Mouse (Mus musculus) liver, embryonic 14 days (tissue): ENCODE data around the gene Rgr. TPM values are rescaled to one million over a fixed set of nuclear protein-coding genes. Genes with fewer than 3 reads are reported as not detected.

Source experiments
- polyA plus RNA-seq: library from polyadenylated mRNA; depleted of rRNA; stranded (reverse); fragments of >200 nt; gene quantifications from 2 replicates; pipeline ENCODE4 v1.2.3, GENCODE M21; 2012; rRNA removed

Gene Rgr
- 0.06 TPM in 1 of 2 replicates, not detected in the other for polyA plus RNA-seq

GRCm38 (mm10) chr14:37048914-37049410 lies at the start of gene Rgr:
Gene Rgr (minus strand): TSS chr14:37048964.

GRCm38 (mm10) chr14:37097956-37098530 lies 49.3 kb upstream of the Rgr start, which contains the start of gene Cdhr1:
Gene Cdhr1 (minus strand): TSS chr14:37098347.

DNA sequence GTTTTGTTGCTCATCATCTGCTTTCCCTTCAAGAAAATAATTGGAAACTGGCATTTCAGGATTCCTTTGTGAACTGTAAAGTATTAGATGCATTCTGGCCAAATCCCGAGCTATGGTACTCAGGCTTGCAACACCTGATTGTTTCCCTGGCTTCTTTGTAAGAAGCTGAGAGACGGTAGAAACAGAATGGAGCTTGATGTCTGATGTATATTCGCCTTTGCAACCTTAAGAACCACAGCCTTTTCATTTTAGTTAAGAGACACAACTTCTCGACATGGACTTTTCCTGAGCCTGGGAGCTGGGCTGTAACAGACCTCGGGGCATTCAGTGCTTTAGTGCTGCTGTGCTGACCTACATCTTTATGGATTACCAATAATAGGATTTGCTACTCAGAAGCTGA lies 18.9 kb upstream of the Rgr start, which contains the start of gene Lrit2:
TSS of gene Lrit2 (plus strand) at position 301 of the 400 bp plus-strand sequence.

Other genes with a start within 250 kb of the Rgr start
- 1.7 and 1.8 TPM in 2 replicates for gene Ccser2, start 80.2 kb downstream of the Rgr start, polyA plus RNA-seq
- not detected in 2 replicates for gene Lrit1, start 5.9 kb upstream of the Rgr start, polyA plus RNA-seq
- not detected in 2 replicates for gene Lrit2, start 19.0 kb upstream of the Rgr start, polyA plus RNA-seq
- not detected in 2 replicates for gene Cdhr1, start 49.4 kb upstream of the Rgr start, polyA plus RNA-seq
- gene 2610528A11Rik, start 65.1 kb upstream of the Rgr start, polyA plus RNA-seq, result 0.23 and 0.28 TPM in 2 replicates
- 86.7 and 98.8 TPM in 2 replicates for gene Ghitm, start 86.3 kb upstream of the Rgr start, polyA plus RNA-seq